Mouse (Mus musculus) kidney, adult 8-10 months (tissue): Measurements from ENCODE around the gene Col7a1.

ENCODE experiments used
- DNase-seq, 2 experiments: peaks; one replicate each; pipeline ENCODE4 v3.0.0; 2022

Gene Col7a1

GRCm38 (mm10) chr9:109022866-109023685, 69.7 kb downstream of the Col7a1 start:
- DNase-seq, result no peak

GRCm38 (mm10) chr9:109027521-109027920, 74.1 kb downstream of the Col7a1 start:
- DNase-seq, result no peak

- no peak for DNase-seq
These were observed 75.0 kb downstream of the Col7a1 start for GRCm38 (mm10) chr9:109028421-109028820.

GRCm38 (mm10) chr9:109028919-109029318, 75.5 kb downstream of the Col7a1 start:
- no peak for DNase-seq

GRCm38 (mm10) chr9:109030312-109030711, 76.9 kb downstream of the Col7a1 start:
- DNase-seq, result no peak

GRCm38 (mm10) chr9:109031001-109031400, 77.6 kb downstream of the Col7a1 start:
- DNase-seq, result no peak

- no peak for DNase-seq
These were observed 78.3 kb downstream of the Col7a1 start for GRCm38 (mm10) chr9:109031686-109032085.

GRCm38 (mm10) chr9:109032435-109032834, 79.0 kb downstream of the Col7a1 start:
- no peak for DNase-seq
